30 mouse cellular contexts compared by ENCODE assay signal in the genomic region with DNA sequence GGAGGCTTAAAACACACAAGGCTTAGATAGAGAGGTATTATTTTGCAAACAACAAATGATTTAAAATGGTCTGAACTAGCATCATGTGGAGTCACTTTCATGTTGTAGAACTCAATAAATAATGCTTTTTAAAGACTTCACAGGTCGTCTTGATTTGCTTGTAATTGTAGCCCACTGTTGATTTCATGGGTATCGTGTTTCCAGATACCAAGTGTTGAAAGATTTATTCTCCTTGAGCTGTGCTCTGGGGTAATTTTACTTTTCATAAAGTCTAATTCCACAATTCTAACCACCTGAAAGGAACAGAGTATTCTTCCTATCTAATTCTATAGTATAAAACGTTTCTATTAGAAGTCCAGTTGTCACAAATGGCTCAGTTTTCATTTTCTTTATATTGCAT.
"Had no signal": no experiment of that assay in that cellular context is flagged by ENCODE, and none has a peak within 500 bp of the region (broad histone marks: within the 10 kb centered on the region; RNA-seq: fewer than 3 reads in every experiment).

No protein-coding gene starts in this region.

- H3K4me3 ChIP-seq: embryonic facial prominence, embryonic 10.5 days; embryonic facial prominence, embryonic 12.5 days; embryonic facial prominence, embryonic 13.5 days; embryonic facial prominence, embryonic 15.5 days; erythroblast, embryonic 14.5 days; forebrain, embryonic 10.5 days; forebrain, embryonic 12.5 days; forebrain, embryonic 13.5 days; forebrain, embryonic 15.5 days; gastrocnemius, adult 2 months; heart, adult 2 months; heart, embryonic 10.5 days had no signal

- H3K4me2 ChIP-seq: embryonic facial prominence, embryonic 12.5 days; embryonic facial prominence, embryonic 13.5 days; embryonic facial prominence, embryonic 15.5 days; forebrain, embryonic 12.5 days; forebrain, embryonic 13.5 days; forebrain, embryonic 15.5 days; heart, embryonic 11.5 days had no signal

- H3K4me1 ChIP-seq: embryonic facial prominence, embryonic 15.5 days; forebrain, embryonic 15.5 days; heart, embryonic 10.5 days had no signal

- H3K27ac ChIP-seq: embryonic facial prominence, embryonic 10.5 days; embryonic facial prominence, embryonic 12.5 days; embryonic facial prominence, embryonic 13.5 days; embryonic facial prominence, embryonic 15.5 days; forebrain, embryonic 10.5 days; forebrain, embryonic 12.5 days; forebrain, embryonic 13.5 days; forebrain, embryonic 15.5 days; gastrocnemius, adult 2 months; heart, adult 2 months; heart, embryonic 10.5 days had no signal

- H3K9ac ChIP-seq: embryonic facial prominence, embryonic 12.5 days; embryonic facial prominence, embryonic 13.5 days; embryonic facial prominence, embryonic 15.5 days; forebrain, embryonic 12.5 days; forebrain, embryonic 13.5 days; forebrain, embryonic 15.5 days; forebrain, postnatal 0 days had no signal

- DNase-seq: cerebellum, adult 2 months; cerebellum, adult 8-10 months; cerebellum, adult 9-10 months; cerebellum, adult 9-11 months; cerebellum, postnatal 10 days; cerebellum, postnatal 14 days; cerebellum, postnatal 25 days; cerebellum, postnatal 36 days; forebrain, postnatal 0 days; gastrocnemius, adult 2 months; gastrocnemius, postnatal 10 days; gastrocnemius, postnatal 14 days; gastrocnemius, postnatal 25 days; gastrocnemius, postnatal 36 days; heart, adult 11 months; heart, adult 18-20 months; heart, adult 2 months had no signal

- ATAC-seq: forebrain, embryonic 13.5 days; forebrain, embryonic 14.5 days; forebrain, embryonic 15.5 days; forebrain, embryonic 16.5 days; forebrain, postnatal 0 days had no signal

- H3K36me3 ChIP-seq: embryonic facial prominence, embryonic 10.5 days; embryonic facial prominence, embryonic 12.5 days; embryonic facial prominence, embryonic 13.5 days; embryonic facial prominence, embryonic 15.5 days; forebrain, embryonic 10.5 days; forebrain, embryonic 12.5 days; forebrain, embryonic 15.5 days; heart, embryonic 10.5 days had no signal

- H3K27me3 ChIP-seq: embryonic facial prominence, embryonic 12.5 days; embryonic facial prominence, embryonic 13.5 days; embryonic facial prominence, embryonic 15.5 days; forebrain, embryonic 12.5 days; forebrain, embryonic 13.5 days; forebrain, embryonic 15.5 days had no signal

- H3K9me3 ChIP-seq: embryonic facial prominence, embryonic 10.5 days; embryonic facial prominence, embryonic 12.5 days; embryonic facial prominence, embryonic 13.5 days; embryonic facial prominence, embryonic 15.5 days; forebrain, embryonic 10.5 days; forebrain, embryonic 12.5 days; forebrain, embryonic 13.5 days; forebrain, embryonic 15.5 days; heart, embryonic 10.5 days had no signal
